Mouse (Mus musculus) ES-E14 (cell line): ENCODE data around the gene Secisbp2l.

Source experiments
- HCFC1 ChIP-seq: IDR thresholded peaks from 2 replicates; pipeline ENCODE4 v1.6.1; 2012; ENCODE audit warnings: low read length, inconsistent platforms, borderline replicate concordance; ENCODE audit not compliant: insufficient read depth
- ZNF384 ChIP-seq: IDR thresholded peaks from 2 replicates; pipeline ENCODE4 v1.6.1; 2012; ENCODE audit warnings: low read depth, low read length, inconsistent platforms

DNA sequence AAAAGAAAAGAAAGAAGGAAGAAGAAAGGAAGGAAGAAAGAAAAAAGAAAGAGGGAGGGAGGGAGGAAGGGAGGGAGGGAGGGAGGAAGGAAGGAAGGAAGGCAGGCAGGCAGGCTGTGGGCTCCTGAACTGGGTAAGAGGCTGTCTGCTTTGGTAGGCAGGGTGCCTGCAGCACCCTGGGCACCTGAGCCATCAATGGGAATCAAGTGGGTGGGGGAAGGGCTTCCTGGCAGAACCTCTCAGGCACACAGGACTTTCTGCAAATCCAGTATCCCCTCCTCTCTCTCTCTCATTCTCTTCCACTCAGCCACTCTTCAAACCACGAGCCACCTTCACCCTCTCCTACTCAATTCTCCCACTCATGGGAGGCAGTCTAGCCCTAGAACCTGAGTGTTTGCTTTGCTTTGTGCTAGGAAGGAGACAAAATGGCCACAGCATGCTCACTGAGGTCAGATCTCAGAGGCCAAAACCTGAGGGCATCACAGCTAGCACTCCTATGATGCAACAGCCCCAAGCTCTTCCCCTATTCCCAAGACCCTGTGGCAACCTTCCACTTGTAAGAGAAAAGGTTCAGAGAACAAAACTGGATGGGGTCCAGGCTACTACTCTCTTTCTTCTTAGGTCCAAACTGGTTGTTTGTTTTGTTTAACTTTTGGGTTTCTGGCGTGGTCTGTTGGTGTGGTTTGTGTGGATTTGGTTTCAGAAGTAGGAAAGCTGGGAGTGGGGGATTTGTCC, 9.6 kb upstream of the Secisbp2l start:
- TF ChIP-seq ZNF384 (no peak), HCFC1 (no peak)
